Mouse (Mus musculus) CH12.LX (cell line): ENCODE measurements at regions not wholly inside any gene's neighbourhood (a gene's known extent, or its start where the extent isn't known, plus 50 kb on each side); places are given as distances from the start of the nearest gene placed in this dataset.
A peak's percentile ranks its signal among the peaks of the same experiment; 100 is the strongest.

Experiments used
- DNase-seq: peaks from one replicate; pipeline ENCODE4 v3.0.0-alpha.2; 2013; ENCODE audit errors: extremely low read depth
- H3K27ac ChIP-seq: 2 replicates; pipeline ENCODE4 v1.5.1; 2012; ENCODE audit warnings: low read depth, mild to moderate bottlenecking, control low read depth, moderate library complexity; ENCODE audit not compliant: insufficient read depth
- H3K27me3 ChIP-seq: replicated peaks from 2 replicates; pipeline ENCODE3; 2012; ENCODE audit warnings: inconsistent platforms
- H3K36me3 ChIP-seq, 2 experiments: replicated peaks in 1 of 2; 2 replicates each; pipeline versions ENCODE3 to v1.6.1; 2012; ENCODE audit warnings: inconsistent platforms in 1 of 2, low read length in 1 of 2, mild to moderate bottlenecking in 1 of 2, mixed read lengths in 1 of 2, moderate library complexity in 1 of 2; ENCODE audit not compliant: control insufficient read depth in 1 of 2, insufficient read depth in 1 of 2
- H3K4me1 ChIP-seq, 2 experiments: 2 replicates each; pipeline ENCODE4 v1.6.1; 2012; ENCODE audit warnings: inconsistent platforms in 1 of 2, moderate library complexity in 1 of 2; ENCODE audit not compliant: insufficient read depth in 2 of 2, control insufficient read depth in 1 of 2
- H3K4me2 ChIP-seq: 2 replicates; pipeline ENCODE4 v1.6.1; 2012; ENCODE audit warnings: low read depth, mild to moderate bottlenecking, control low read depth; ENCODE audit not compliant: poor library complexity, insufficient read depth, severe bottlenecking
- H3K4me3 ChIP-seq, 3 experiments: fragments of 150-350 bp in 1 of 3; sonication (generic) in 1 of 3; replicated peaks in 1 of 3; 2 replicates each; pipeline versions ENCODE3 to v1.5.1; 2011 to 2012; ENCODE audit warnings: low read depth in 2 of 3, low read length in 2 of 3, mild to moderate bottlenecking in 2 of 3, moderate library complexity in 2 of 3, control low read depth in 1 of 3, improper control_type of control experiment in 1 of 3, inconsistent platforms in 1 of 3, mixed read lengths in 1 of 3; ENCODE audit not compliant: poor library complexity in 1 of 3
- H3K79me2 ChIP-seq: replicated peaks from 2 replicates; pipeline ENCODE4 v1.6.1; 2012; ENCODE audit warnings: mild to moderate bottlenecking, moderate library complexity; ENCODE audit not compliant: control insufficient read depth, poor library complexity, insufficient read depth, severe bottlenecking; ENCODE audit errors: extremely low read depth
- H3K9ac ChIP-seq: 2 replicates; pipeline ENCODE4 v1.6.1; 2012; ENCODE audit warnings: low read depth, mild to moderate bottlenecking, control low read depth, moderate library complexity; ENCODE audit not compliant: insufficient read depth
- H3K9me3 ChIP-seq: replicated peaks from 2 replicates; pipeline ENCODE3; 2012; ENCODE audit warnings: low read length, inconsistent platforms, mixed read lengths
- CHD2 ChIP-seq: IDR thresholded peaks from 2 replicates; pipeline ENCODE4 v1.6.1; 2011; ENCODE audit warnings: low read length, improper control_type of control experiment
- CTCF ChIP-seq, 2 experiments: IDR thresholded peaks in 1 of 2; conservative IDR thresholded peaks in 1 of 2; 2 replicates each; pipeline ENCODE4 v1.5.1; 2011 to 2012; ENCODE audit warnings: low read depth in 2 of 2, low read length in 2 of 2, improper control_type of control experiment in 1 of 2, inconsistent platforms in 1 of 2, mild to moderate bottlenecking in 1 of 2, moderate library complexity in 1 of 2
- E2F4 ChIP-seq: IDR thresholded peaks from 2 replicates; pipeline ENCODE4 v1.6.1; 2011; ENCODE audit warnings: low read depth, low read length, improper control_type of control experiment; ENCODE audit not compliant: insufficient replicate concordance
- ELF1 ChIP-seq: IDR thresholded peaks from 2 replicates; pipeline ENCODE4 v1.6.1; 2014; ENCODE audit warnings: low read depth, mild to moderate bottlenecking, inconsistent platforms, low read length, improper control_type of control experiment
- EP300 ChIP-seq: IDR thresholded peaks from 2 replicates; pipeline ENCODE4 v1.6.1; 2011; ENCODE audit warnings: low read length, improper control_type of control experiment
- ETS1 ChIP-seq: conservative IDR thresholded peaks from 2 replicates; pipeline ENCODE4 v1.6.1; 2012; ENCODE audit warnings: low read depth, mild to moderate bottlenecking, inconsistent platforms, low read length, improper control_type of control experiment, moderate library complexity
- GABPA ChIP-seq: IDR thresholded peaks from 2 replicates; pipeline ENCODE4 v1.6.1; 2012; ENCODE audit warnings: low read depth, low read length, improper control_type of control experiment, inconsistent platforms; ENCODE audit not compliant: insufficient replicate concordance
- HCFC1 ChIP-seq: IDR thresholded peaks from 2 replicates; pipeline ENCODE4 v1.6.1; 2012; ENCODE audit warnings: low read depth, mild to moderate bottlenecking, inconsistent platforms, low read length, improper control_type of control experiment
- IRF4 ChIP-seq: IDR thresholded peaks from 2 replicates; pipeline ENCODE4 v1.6.1; 2014; ENCODE audit warnings: low read depth, mild to moderate bottlenecking, inconsistent platforms, low read length, improper control_type of control experiment
- JUN ChIP-seq: IDR thresholded peaks from 2 replicates; pipeline ENCODE4 v1.6.1; 2011; ENCODE audit warnings: low read depth, mild to moderate bottlenecking, low read length, improper control_type of control experiment, moderate library complexity; ENCODE audit not compliant: insufficient read depth
- KAT2A ChIP-seq: IDR thresholded peaks from 2 replicates; pipeline ENCODE4 v1.6.1; 2012; ENCODE audit warnings: low read length, improper control_type of control experiment, inconsistent platforms; ENCODE audit not compliant: insufficient replicate concordance
- MAFK ChIP-seq: IDR thresholded peaks from 2 replicates; pipeline ENCODE4 v1.6.1; 2011; ENCODE audit warnings: low read length, improper control_type of control experiment; ENCODE audit not compliant: insufficient replicate concordance
- MAX ChIP-seq: IDR thresholded peaks from 2 replicates; pipeline ENCODE4 v1.6.1; 2011; ENCODE audit warnings: low read length, improper control_type of control experiment
- MAZ ChIP-seq: IDR thresholded peaks from 2 replicates; pipeline ENCODE4 v1.6.1; 2012; ENCODE audit warnings: low read depth, mild to moderate bottlenecking, inconsistent platforms, low read length, improper control_type of control experiment, moderate library complexity
- MEF2A ChIP-seq: IDR thresholded peaks from 2 replicates; pipeline ENCODE4 v1.6.1; 2014; ENCODE audit warnings: low read depth, mild to moderate bottlenecking, inconsistent platforms, low read length, improper control_type of control experiment, borderline replicate concordance
- MXI1 ChIP-seq: IDR thresholded peaks from 2 replicates; pipeline ENCODE4 v1.6.1; 2011; ENCODE audit warnings: mild to moderate bottlenecking, low read depth, low read length, improper control_type of control experiment
- NELFE ChIP-seq: IDR thresholded peaks from 2 replicates; pipeline ENCODE4 v1.6.1; 2011; ENCODE audit warnings: low read depth, low read length, improper control_type of control experiment
- NRF1 ChIP-seq: IDR thresholded peaks from 2 replicates; pipeline ENCODE4 v1.6.1; 2014; ENCODE audit warnings: low read depth, mild to moderate bottlenecking, inconsistent platforms, low read length, improper control_type of control experiment, moderate library complexity
- PAX5 ChIP-seq: IDR thresholded peaks from 2 replicates; pipeline ENCODE4 v1.6.1; 2012; ENCODE audit warnings: low read length, inconsistent platforms, mixed read lengths
- POLR2AphosphoS2 ChIP-seq: IDR thresholded peaks from 2 replicates; pipeline ENCODE4 v1.6.1; 2011; ENCODE audit warnings: low read depth, low read length, improper control_type of control experiment
- RAD21 ChIP-seq: IDR thresholded peaks from 2 replicates; pipeline ENCODE4 v1.6.1; 2011; ENCODE audit warnings: low read depth, mild to moderate bottlenecking, low read length, improper control_type of control experiment, moderate library complexity
- RCOR1 ChIP-seq: conservative IDR thresholded peaks from 2 replicates; pipeline ENCODE4 v1.6.1; 2012; ENCODE audit warnings: low read depth, mild to moderate bottlenecking, inconsistent platforms, low read length, improper control_type of control experiment
- SIN3A ChIP-seq: IDR thresholded peaks from 2 replicates; pipeline ENCODE4 v1.6.1; 2012; ENCODE audit warnings: low read length, improper control_type of control experiment, inconsistent platforms
- SMC3 ChIP-seq: IDR thresholded peaks from 2 replicates; pipeline ENCODE4 v1.6.1; 2011; ENCODE audit warnings: low read depth, low read length, improper control_type of control experiment
- TBP ChIP-seq: conservative IDR thresholded peaks from 2 replicates; pipeline ENCODE4 v1.6.1; 2011; ENCODE audit warnings: low read depth, low read length, improper control_type of control experiment
- TCF12 ChIP-seq: IDR thresholded peaks from 2 replicates; pipeline ENCODE4 v1.6.1; 2014; ENCODE audit warnings: low read depth, mild to moderate bottlenecking, inconsistent platforms, low read length, improper control_type of control experiment
- UBTF ChIP-seq: IDR thresholded peaks from 2 replicates; pipeline ENCODE4 v1.6.1; 2012; ENCODE audit warnings: low read depth, mild to moderate bottlenecking, inconsistent platforms, low read length, improper control_type of control experiment, moderate library complexity
- USF1 ChIP-seq: IDR thresholded peaks from 2 replicates; pipeline ENCODE4 v1.6.1; 2014; ENCODE audit warnings: low read depth, mild to moderate bottlenecking, inconsistent platforms, low read length, improper control_type of control experiment
- USF2 ChIP-seq: conservative IDR thresholded peaks from 2 replicates; pipeline ENCODE4 v1.6.1; 2011; ENCODE audit warnings: low read depth, low read length, improper control_type of control experiment
- ZC3H11A ChIP-seq: IDR thresholded peaks from 2 replicates; pipeline ENCODE4 v1.6.1; 2012; ENCODE audit warnings: low read depth, mild to moderate bottlenecking, inconsistent platforms, low read length, improper control_type of control experiment
- ZKSCAN1 ChIP-seq: IDR thresholded peaks from 2 replicates; pipeline ENCODE4 v1.6.1; 2012; ENCODE audit warnings: low read depth, inconsistent platforms, low read length, improper control_type of control experiment, borderline replicate concordance
- ZMIZ1 ChIP-seq: IDR thresholded peaks from 2 replicates; pipeline ENCODE4 v1.6.1; 2012; ENCODE audit warnings: low read depth, mild to moderate bottlenecking, inconsistent platforms, low read length, improper control_type of control experiment
- ZNF384 ChIP-seq: IDR thresholded peaks from 2 replicates; pipeline ENCODE4 v1.6.1; 2012; ENCODE audit warnings: low read depth, low read length, improper control_type of control experiment, inconsistent platforms
- dilution Hi-C: fragments of 300-500 bp; cut with MboI; formaldehyde crosslinking; loops from 2 replicates; pipeline ENCODE4 v1.14.3; 2020; ENCODE audit warnings: low sequenced_read_pairs; ENCODE audit not compliant: extremely low pct_unique_long_range_greater_than_20kb, extremely low pct_ligation_motif_present
- in situ Hi-C: fragments of 300-500 bp; cut with MboI; formaldehyde crosslinking; loops from 3 replicates; pipeline ENCODE4 v1.14.3; 2019; ENCODE audit warnings: low sequenced_read_pairs, low pct_ligation_motif_present, low pct_unique_long_range_greater_than_20kb, mixed read lengths

- dilution Hi-C loops = no loop called here
- no peaks in the 10 kb centered on the region for H3K36me3 ChIP-seq
- no peaks in the 10 kb centered on the region for H3K79me2 ChIP-seq
- H3K4me2 ChIP-seq = no peak overlapping the region
- in situ Hi-C loops = no loop called here
- H3K27ac ChIP-seq = no peak overlapping the region
- TF ChIP-seq TBP (no peak), GABPA (no peak), ZNF384 (no peak), NELFE (no peak), ZMIZ1 (no peak), EP300 (no peak), HCFC1 (no peak), CHD2 (no peak), E2F4 (no peak), KAT2A (no peak), MAX (no peak), RAD21 (no peak), PAX5 (no peak), POLR2AphosphoS2 (no peak), MXI1 (no peak)
- no peak overlapping the region for H3K4me3 ChIP-seq
- H3K9me3 ChIP-seq = no peaks in the 10 kb centered on the region
- no peak overlapping the region for H3K9ac ChIP-seq
- H3K4me1 ChIP-seq = no peaks in the 10 kb centered on the region
- no peak for DNase-seq
- H3K27me3 ChIP-seq = no peaks in the 10 kb centered on the region
These were observed 127.5 kb upstream of the Zfhx3 start for GRCm38 (mm10) chr8:107814931-107815330.

GRCm38 (mm10) chr8:107815775-107816174 is 126.7 kb upstream of the Zfhx3 start:
- DNase-seq = peak; percentile 9
- no peak overlapping the region for H3K9ac ChIP-seq
- no peaks in the 10 kb centered on the region for H3K9me3 ChIP-seq
- TF ChIP-seq JUN = no peak
- TF ChIP-seq MAFK = no peak
- no peak for TF ChIP-seq UBTF
- no peak for TF ChIP-seq ZKSCAN1
- no peak for TF ChIP-seq ETS1
- peak; percentile 97 for TF ChIP-seq ZNF384
- no peak for TF ChIP-seq MEF2A
- no peak for TF ChIP-seq ELF1
- no peak for TF ChIP-seq MXI1
- no peak for TF ChIP-seq ZC3H11A
- no peak for TF ChIP-seq HCFC1
- no peak for TF ChIP-seq PAX5
- no peak for TF ChIP-seq SIN3A
- no peak for TF ChIP-seq USF1
- TF ChIP-seq TCF12 = no peak
- peak; percentile 63 for TF ChIP-seq RAD21
- no peak for TF ChIP-seq CHD2
- no peak for TF ChIP-seq NRF1
- TF ChIP-seq CTCF (conservative IDR thresholded peaks at IDR 0.05 in 1 of 2, IDR thresholded peaks at IDR 0.05 in 1 of 2; ENCODE audit: low read depth in 2 of 2, low read length in 2 of 2) = peak; percentile 9 to 60; a peak in 2 of 4 replicates
- no peak for TF ChIP-seq TBP
- TF ChIP-seq USF2 = no peak
- TF ChIP-seq RCOR1 = no peak
- no peak for TF ChIP-seq POLR2AphosphoS2
- TF ChIP-seq SMC3 = peak; percentile 35; the same call in 1 of the 2 replicates
- TF ChIP-seq IRF4 = no peak
- TF ChIP-seq EP300 = no peak
- no peak for TF ChIP-seq MAZ
- H3K4me3 ChIP-seq = no peak overlapping the region
- no peaks in the 10 kb centered on the region for H3K4me1 ChIP-seq
- no peak overlapping the region for H3K27ac ChIP-seq
- no peaks in the 10 kb centered on the region for H3K27me3 ChIP-seq
- no peaks in the 10 kb centered on the region for H3K36me3 ChIP-seq
- H3K4me2 ChIP-seq = no peak overlapping the region
- in situ Hi-C loops (no loop called here), dilution Hi-C loops (no loop called here)
- H3K79me2 ChIP-seq = no peaks in the 10 kb centered on the region
